Mouse (Mus musculus) embryo, embryonic 10 days (tissue): ENCODE measurements around the gene Zfp385c.

Experiments
- DNase-seq: peaks from one replicate; pipeline ENCODE4 v3.0.0-alpha.2; 2015; ENCODE audit warnings: low spot score

The Zfp385c gene

DNA sequence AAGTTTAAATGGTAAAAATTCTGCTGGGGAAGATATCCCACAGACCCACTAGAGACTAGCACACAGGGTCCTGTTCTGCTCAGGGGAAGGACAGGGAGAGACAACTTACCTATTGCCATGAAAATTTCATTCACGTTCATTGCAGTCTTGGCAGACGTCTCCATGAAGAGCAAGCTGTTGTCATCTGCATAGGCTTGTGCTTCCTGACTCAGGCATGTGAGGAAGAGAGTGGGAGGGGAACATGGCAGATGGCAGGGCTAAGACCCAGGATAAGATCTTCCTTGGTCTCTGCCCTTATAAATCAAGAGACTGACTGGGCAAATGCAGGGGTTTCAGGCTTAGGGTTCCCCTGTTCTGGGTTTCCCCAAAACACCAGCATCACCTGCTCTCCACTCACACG, 24.4 kb upstream of the Zfp385c start:
- DNase-seq: no peak

- peak; percentile 4 for DNase-seq
These were observed 22.7 kb upstream of the Zfp385c start for GRCm38 (mm10) chr11:100714948-100715347.

DNA sequence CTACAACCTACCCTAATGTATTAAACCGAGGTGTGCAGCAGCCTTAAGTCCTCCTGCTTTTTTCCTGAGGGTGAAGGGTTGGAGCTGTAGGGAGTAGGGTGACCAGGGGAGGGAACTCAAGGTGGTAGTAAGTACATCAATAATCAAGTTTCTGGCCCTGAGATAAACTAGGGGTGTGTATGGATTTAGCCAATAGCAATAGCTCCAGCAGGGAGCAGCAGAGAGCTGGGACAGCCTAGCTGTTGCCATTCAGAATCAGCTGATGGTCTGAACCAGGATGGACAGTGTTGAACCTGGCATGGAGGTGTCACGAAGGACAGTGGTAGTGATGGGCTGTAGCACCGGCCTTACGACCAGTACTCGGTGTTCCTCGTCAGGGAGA, 22.3 kb upstream of the Zfp385c start:
- peak; percentile 89 for DNase-seq

DNA sequence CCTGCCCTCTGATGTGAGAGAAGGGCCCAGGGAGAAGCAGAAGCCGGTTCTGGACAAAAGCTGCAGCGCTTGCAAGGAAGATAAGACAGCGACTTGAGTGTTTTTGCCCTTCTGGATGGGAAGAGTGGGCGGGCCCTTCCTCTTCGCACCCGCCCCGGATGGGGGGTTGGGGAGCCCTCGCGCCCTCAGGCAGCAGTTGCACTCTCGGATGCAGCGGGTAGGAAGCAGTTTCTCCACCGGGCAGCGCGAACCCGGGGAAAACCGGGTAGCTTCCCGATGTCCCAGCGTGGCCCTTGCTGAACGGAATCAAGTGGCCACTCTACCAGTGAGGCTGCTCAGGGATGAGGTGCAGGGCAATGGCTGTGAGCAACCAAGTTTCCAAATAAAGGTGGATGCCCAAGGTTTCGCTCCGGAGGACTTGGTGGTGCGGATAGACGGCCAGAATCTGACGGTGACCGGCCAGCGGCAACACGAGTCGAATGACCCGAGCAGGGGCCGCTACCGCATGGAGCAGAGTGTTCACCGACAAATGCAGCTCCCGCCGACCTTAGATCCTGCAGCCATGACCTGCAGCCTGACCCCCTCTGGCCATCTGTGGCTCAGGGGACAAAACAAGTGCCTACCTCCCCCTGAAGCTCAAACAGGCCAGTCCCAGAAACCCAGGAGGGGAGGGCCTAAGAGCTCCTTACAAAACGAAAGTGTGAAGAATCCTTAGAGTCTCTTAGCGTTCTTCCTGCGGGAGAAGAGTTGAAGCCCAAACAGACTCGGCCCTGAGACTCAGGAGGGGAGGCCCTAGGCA, 21.7 kb upstream of the Zfp385c start, which contains the start of gene Hspb9:
TSS of gene Hspb9 (plus strand) at position 116 of the 799 bp plus-strand sequence.
- DNase-seq: peak; percentile 77

GRCm38 (mm10) chr11:100713174-100713573, 20.9 kb upstream of the Zfp385c start:
- no peak for DNase-seq

GRCm38 (mm10) chr11:100711783-100712615, 19.7 kb upstream of the Zfp385c start, which contains the start of gene Kat2a:
Gene Kat2a (minus strand): TSS chr11:100712465.
- peak; percentile 97 for DNase-seq

DNA sequence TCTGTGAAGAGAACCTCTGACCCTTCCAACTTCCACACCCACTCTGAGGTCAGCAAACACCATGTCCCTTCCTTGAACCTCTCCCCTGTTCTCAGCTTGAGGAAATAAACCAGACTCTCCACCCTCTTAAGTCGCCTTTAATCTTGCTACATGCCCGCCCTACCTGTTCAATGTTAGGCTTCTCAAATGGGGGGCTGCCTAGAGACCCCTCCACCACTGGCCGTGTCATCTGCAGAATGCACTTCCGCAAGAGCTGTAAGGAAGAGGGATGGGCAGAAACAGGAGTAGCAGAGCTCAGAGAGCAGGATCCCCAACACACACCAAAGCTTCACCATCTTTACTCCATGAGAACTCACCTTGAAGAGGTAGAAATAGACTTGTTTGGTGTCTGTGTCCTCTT, 18.7 kb upstream of the Zfp385c start:
- no peak for DNase-seq

DNA sequence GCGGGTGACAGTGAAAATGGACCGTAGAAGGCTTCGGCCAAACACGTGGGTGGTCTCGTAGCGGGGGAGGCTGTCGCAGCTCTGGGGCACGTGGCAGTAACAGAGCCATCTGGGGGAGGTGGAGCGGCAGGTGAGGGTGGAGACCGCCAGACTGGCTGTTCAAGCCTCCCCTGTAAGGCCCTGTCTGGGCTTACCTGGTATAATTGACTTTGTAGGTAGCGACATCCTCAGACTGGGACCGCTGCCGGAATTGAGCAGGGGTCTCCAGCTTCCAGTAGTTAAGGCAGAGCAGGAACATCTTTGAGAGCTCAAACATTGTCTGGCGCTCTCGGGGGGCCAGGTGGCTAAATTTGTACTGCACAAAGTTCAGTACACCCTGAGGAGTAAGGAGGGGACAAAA, 18.3 kb upstream of the Zfp385c start:
- DNase-seq: no peak

DNA sequence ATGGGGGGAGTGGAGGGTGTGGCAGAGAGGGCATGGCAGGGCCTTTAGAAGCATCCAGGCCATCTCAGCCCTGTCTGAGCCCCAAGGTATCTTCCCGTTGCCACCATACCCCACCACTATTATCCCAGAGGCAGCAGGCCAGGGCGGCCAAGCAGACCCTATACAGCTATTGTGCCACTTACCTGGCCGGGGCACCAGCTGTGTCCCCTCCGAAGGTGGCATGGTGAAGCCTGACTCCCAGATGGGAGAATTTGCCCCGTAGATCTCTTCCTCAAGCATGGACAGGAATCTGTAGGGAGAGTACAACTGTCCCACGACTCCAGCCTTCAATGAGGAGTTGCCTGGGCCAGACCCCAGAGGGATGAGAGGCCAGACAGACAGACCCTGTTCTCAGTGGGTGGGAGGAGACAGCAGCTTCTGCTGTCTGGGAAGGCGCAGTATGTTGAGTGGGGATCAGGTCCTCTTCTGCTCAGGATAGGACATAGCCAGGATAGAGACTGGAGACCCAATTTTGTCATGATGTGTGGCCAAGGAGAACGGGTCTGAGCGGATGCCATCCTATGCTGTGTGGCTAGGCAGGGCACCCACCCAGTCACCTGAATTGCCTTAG, 17.1 kb upstream of the Zfp385c start:
- no peak for DNase-seq

DNA sequence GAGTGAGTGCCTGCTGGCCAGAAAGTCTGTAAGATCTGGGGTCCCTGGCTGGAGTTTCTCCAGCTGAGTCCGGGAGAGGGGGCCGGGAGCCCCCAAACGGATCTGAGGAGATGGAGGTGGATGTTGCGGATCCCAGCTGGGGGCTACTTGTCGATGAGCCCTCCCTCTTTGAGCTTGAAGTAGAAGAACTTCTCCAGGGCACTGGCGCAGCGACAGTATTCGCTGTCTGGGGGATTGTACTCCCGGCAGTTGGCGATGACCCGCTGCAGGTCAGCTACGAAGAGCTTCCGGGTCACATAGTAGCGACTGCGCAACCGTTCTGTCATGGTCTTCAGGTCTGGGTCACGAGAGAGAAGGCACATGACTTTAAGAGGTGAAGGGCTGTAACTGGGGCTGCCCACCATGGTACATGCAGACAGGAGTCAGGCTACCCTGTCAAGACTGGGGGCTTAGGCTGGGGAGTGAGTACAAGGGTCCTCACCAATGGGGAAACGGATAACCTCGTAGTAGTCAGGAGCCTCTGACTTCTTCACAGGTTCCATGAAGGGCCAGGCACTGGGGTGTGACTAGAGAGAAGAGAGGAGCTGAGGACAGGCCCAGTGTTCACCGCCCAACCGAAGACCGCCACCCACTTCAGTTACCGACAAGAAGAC, 13.0 kb upstream of the Zfp385c start:
- DNase-seq: no peak

DNA sequence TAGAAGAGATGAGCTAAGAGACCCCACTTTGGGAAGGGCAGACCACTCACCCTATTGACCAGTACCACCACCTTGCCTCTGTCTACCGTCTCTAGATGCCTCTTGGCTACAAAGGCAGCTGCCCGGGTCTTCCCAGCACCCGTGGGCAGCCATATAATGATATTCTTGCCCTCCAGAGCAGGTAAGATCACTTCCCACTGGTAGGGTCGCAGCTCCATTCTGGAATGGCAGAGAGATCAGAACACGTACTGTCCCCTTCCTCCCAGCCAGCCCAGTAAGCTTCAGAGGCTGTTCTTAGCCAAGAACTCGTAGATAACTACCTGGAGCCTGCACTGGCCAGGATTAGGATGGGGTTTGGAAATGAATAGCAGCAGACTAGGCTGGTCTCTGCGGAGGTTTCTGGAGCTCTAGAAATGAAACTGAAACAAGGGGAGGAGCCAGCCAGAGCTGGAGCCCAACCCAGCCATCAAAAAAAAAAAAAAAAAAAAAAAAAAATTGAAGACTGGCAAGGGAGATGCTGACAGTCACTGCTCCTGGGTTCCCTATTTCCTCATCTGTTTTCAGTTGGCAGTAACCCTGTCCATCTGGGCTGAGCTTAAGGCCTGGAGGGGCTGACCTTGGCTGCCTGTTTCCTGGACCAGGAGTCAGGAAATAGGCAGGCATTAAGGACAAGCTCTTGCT, 11.7 kb upstream of the Zfp385c start, which contains the start of gene Dhx58:
TSS of gene Dhx58 (minus strand) at position 421 of the 681 bp plus-strand sequence.
- no peak for DNase-seq

- no peak for DNase-seq
These were observed 11.1 kb upstream of the Zfp385c start for GRCm38 (mm10) chr11:100703366-100703765.

GRCm38 (mm10) chr11:100702906-100703305, 10.7 kb upstream of the Zfp385c start:
- DNase-seq: no peak

- DNase-seq: peak; percentile 95
These were observed 10.0 kb upstream of the Zfp385c start for GRCm38 (mm10) chr11:100702081-100702851.

GRCm38 (mm10) chr11:100701301-100701700, 9.0 kb upstream of the Zfp385c start:
- peak; percentile 47 for DNase-seq

DNA sequence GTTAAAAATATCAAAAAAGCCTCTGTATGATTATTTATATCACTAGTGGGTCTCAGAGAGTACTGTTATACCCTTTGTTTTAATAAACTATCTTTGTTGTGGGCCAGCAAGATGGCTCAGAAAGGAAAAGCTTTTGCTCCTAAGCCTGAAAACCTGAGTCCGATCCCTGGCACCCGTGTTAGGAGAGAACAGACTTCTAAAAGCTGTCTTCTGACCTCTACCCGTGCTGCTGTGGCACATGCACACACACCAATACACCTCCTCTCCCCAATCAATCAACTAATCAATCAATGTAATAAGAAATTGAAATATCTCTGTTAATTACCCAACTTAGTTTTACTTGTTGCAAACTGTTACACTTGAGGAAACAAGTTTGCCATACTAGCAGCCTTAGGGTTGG, 8.5 kb upstream of the Zfp385c start:
- no peak for DNase-seq

DNA sequence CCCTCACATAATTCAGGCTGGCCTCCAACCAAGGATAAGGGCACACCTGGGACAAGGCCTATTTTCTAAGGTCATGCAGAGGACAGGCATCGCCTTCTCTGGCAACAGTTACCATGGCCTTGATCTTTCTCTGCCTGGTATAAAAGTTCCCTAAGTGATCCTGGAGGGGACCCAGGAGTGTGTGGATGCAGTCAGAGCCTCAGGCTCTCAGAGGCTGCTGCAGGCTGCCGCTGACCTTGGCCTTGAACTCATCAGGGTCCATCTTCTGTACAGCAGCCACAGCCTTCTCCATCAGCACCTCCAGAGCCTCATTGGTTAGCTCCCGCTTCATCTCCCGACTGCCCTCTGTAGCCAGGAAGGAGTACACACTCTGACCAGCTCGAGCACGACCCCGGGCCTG, 5.7 kb upstream of the Zfp385c start:
- no peak for DNase-seq

- DNase-seq: peak; percentile 80
These were observed 2.7 kb upstream of the Zfp385c start for GRCm38 (mm10) chr11:100694926-100695325.

GRCm38 (mm10) chr11:100693154-100693553, 899 bp upstream of the Zfp385c start:
- DNase-seq: no peak

- DNase-seq: no peak
These were observed 1.9 kb downstream of the Zfp385c start for GRCm38 (mm10) chr11:100690389-100690788.

DNA sequence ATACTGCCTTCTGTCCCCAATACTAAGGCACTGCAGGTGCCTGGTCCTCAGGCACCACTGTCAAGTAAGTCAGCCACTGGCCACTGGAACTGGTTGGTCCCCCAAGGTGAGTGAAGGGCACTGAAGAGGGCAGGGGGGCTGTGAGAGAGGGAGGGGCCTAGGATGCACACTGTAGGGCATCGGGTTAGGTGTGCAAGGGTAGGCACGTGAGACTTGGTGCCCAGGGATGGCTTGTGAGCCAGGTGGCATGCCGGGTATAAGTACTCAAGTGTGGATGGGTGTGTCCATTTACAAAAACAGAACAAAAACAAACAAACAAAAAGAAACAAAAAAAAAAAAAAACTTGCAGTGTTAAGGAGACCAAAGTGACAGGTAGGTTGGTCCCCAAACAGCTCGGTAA, 3.8 kb downstream of the Zfp385c start:
- DNase-seq: no peak
